Mouse (Mus musculus) kidney, postnatal 0 days (tissue): ENCODE results near the gene Lyrm4. TPM values are rescaled to one million over a fixed set of nuclear protein-coding genes. Genes with fewer than 3 reads are reported as not detected.

ENCODE experiments used
- ATAC-seq: fragments of 200-750 bp; cut with Nextera tagmentation; replicated peaks from 2 replicates; pipeline ENCODE4 v1.8.0; 2017; ENCODE audit warnings: low read depth, moderate number of reproducible peaks, moderate TSS enrichment, moderate library complexity; ENCODE audit not compliant: low FRiP score
- DNase-seq: peaks from one replicate; pipeline ENCODE4 v3.0.0-alpha.2; 2016; ENCODE audit warnings: low spot score
- H3K27ac ChIP-seq: fragments of 300-500 bp; sonication (generic); 2 replicates; pipeline ENCODE4 v1.5.1; 2014; ENCODE audit warnings: mild to moderate bottlenecking
- H3K27me3 ChIP-seq: fragments of 300-500 bp; sonication (generic); 2 replicates; pipeline ENCODE4 v1.6.1; 2014; ENCODE audit warnings: low read length, mixed read lengths; ENCODE audit not compliant: insufficient read depth
- H3K36me3 ChIP-seq: fragments of 300-500 bp; sonication (generic); 2 replicates; pipeline ENCODE4 v1.6.1; 2014; ENCODE audit warnings: low read length, mixed read lengths; ENCODE audit not compliant: insufficient read depth
- H3K4me1 ChIP-seq: fragments of 300-500 bp; sonication (generic); replicated peaks from 2 replicates; pipeline ENCODE4 v1.6.1; 2014; ENCODE audit warnings: antibody characterized with exemption, low read length, mixed read lengths; ENCODE audit not compliant: insufficient read depth
- H3K4me2 ChIP-seq: fragments of 300-500 bp; sonication (generic); 2 replicates; pipeline ENCODE4 v1.6.1; 2014; ENCODE audit warnings: mild to moderate bottlenecking, low read length, moderate library complexity, mixed read lengths
- H3K4me3 ChIP-seq: fragments of 300-500 bp; sonication (generic); replicated peaks from 2 replicates; pipeline ENCODE4 v1.5.1; 2014; ENCODE audit warnings: low read depth, low read length
- H3K9ac ChIP-seq: fragments of 300-500 bp; sonication (generic); 2 replicates; pipeline ENCODE4 v1.6.1; 2014; ENCODE audit warnings: low read depth, low read length
- H3K9me3 ChIP-seq: fragments of 300-500 bp; sonication (generic); replicated peaks from 2 replicates; pipeline ENCODE4 v1.6.1; 2016; ENCODE audit warnings: low read length, inconsistent platforms, mixed read lengths
- CTCF ChIP-seq: IDR thresholded peaks from 2 replicates; pipeline ENCODE4 v1.5.1; 2016; ENCODE audit warnings: antibody characterized with exemption, low read depth, mild to moderate bottlenecking, moderate library complexity
- WGBS: fragments of 180-500 bp; shearing (Covaris S2); extraction: QIAGEN DNeasy Blood & Tissue Kit; methylation state at CpG from one replicate; pipeline ENCODE4 v1.1.7; 2014; 5-methylcytosine and 5-hydroxymethylcytosine counted together
- polyA plus RNA-seq: library from polyadenylated mRNA; unstranded; fragments of >200 nt; fragmentation: Nextera tagmentation; extraction: Ambion mirVana; gene quantifications from 2 replicates; pipeline ENCODE4 v1.2.1, GENCODE M21; 2015

Lyrm4 gene
- polyA plus RNA-seq, 1 experiment from 2014 or later, result 36.0 TPM

GRCm38 (mm10) chr13:36085971-36086370 lies 31.4 kb downstream of the Lyrm4 start:
- no peak overlapping the region for H3K27ac ChIP-seq
- H3K4me2 ChIP-seq, result no peak overlapping the region
- ATAC-seq, result no peak
- peak; percentile 66 for DNase-seq
- no peaks in the 10 kb centered on the region for H3K4me1 ChIP-seq
- no peaks in the 10 kb centered on the region for H3K36me3 ChIP-seq
- H3K4me3 ChIP-seq, result no peak overlapping the region
- H3K27me3 ChIP-seq, result no peaks in the 10 kb centered on the region
- TF ChIP-seq CTCF, result no peak
- H3K9me3 ChIP-seq, result no peaks in the 10 kb centered on the region
- WGBS, result 47% methylated on average over 3 of the region's 3 CpGs
- no peak overlapping the region for H3K9ac ChIP-seq

DNA sequence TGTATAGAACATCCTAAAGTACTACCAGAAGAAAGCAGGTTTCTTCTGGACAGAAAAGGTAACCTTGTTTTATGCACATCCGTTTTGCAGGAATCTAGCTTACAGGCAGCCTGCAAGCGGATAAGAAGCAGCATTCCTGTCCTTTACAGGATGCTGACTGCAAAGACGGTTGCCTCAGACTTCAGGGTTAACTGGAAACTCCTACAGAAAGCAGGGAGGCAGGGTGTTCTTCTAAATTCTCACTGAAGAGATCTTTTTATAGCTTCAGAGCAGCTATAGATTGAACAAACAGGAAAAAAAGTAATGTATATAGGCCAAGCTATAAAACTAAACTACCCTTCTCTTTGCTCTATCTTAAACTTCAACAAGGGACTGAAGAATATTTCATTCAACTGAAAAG lies 32.6 kb downstream of the Lyrm4 start:
- ATAC-seq (no peak), DNase-seq (no peak)
- no peak overlapping the region for H3K27ac ChIP-seq
- H3K4me1 ChIP-seq, result no peaks in the 10 kb centered on the region
- no peak for TF ChIP-seq CTCF
- no peaks in the 10 kb centered on the region for H3K9me3 ChIP-seq
- H3K9ac ChIP-seq, result no peak overlapping the region
- H3K27me3 ChIP-seq, result no peaks in the 10 kb centered on the region
- H3K4me3 ChIP-seq, result no peak overlapping the region
- WGBS, result 77% methylated on average over 3 of the region's 3 CpGs
- no peaks in the 10 kb centered on the region for H3K36me3 ChIP-seq
- no peak overlapping the region for H3K4me2 ChIP-seq

DNA sequence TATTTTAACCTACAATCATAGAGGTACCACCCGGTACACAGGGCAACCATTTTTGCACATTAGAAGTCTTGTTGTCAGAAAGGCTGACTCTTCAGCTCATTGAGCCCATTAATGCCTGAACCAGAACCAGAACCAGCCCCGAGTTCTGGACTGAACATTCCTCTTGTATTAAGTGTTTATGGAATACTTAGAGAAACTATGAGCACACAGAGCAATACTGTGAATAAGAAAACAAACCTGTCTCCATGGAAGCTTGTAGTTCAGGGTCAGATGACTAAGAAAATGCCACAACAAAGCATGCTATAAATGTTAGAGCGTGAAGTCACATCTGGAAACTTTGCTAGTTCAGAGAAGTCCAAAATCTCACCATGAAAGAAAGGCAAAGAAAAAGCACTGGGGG lies 35.7 kb downstream of the Lyrm4 start:
- Histone ChIP-seq H3K4me2 (no peak overlapping the region), H3K36me3 (no peaks in the 10 kb centered on the region), H3K27ac (no peak overlapping the region), H3K27me3 (no peaks in the 10 kb centered on the region), H3K9me3 (no peaks in the 10 kb centered on the region), H3K4me1 (no peaks in the 10 kb centered on the region), H3K9ac (no peak overlapping the region), H3K4me3 (no peak overlapping the region)
- no peak for TF ChIP-seq CTCF
- 86% methylated on average over 3 of the region's 3 CpGs for WGBS
- ATAC-seq (no peak), DNase-seq (no peak)

DNA sequence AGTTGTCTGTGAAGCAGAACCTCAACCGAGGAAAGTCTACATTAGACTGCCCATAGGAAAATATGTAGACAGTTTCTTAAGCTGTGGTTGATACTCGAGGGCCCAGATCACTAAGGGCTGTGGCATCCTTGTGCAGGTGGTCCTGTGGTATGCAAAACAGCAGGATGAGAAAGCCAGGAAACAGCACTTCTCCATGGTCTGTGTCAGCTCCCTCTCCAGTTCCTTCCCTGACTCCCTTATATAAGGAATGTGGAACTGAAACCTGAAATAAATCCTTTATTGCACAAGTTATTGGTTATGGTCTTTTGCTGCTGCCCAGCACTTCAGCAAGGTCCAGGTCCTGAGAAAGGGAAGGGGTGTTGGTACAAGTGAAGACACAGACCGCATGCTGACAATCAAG lies 42.8 kb downstream of the Lyrm4 start:
- Histone ChIP-seq H3K4me2 (no peak overlapping the region), H3K36me3 (no peaks in the 10 kb centered on the region), H3K4me3 (no peak overlapping the region), H3K27ac (no peak overlapping the region), H3K9ac (no peak overlapping the region), H3K4me1 (no peaks in the 10 kb centered on the region), H3K9me3 (no peaks in the 10 kb centered on the region), H3K27me3 (no peaks in the 10 kb centered on the region)
- no peak for DNase-seq
- TF ChIP-seq CTCF, result no peak
- 88% methylated on average over 3 of the region's 3 CpGs for WGBS
- no peak for ATAC-seq

GRCm38 (mm10) chr13:36066676-36067075 lies 50.6 kb downstream of the Lyrm4 start:
- Histone ChIP-seq H3K27me3 (no peaks in the 10 kb centered on the region), H3K36me3 (no peaks in the 10 kb centered on the region), H3K4me2 (no peak overlapping the region), H3K9ac (no peak overlapping the region), H3K9me3 (no peaks in the 10 kb centered on the region), H3K4me3 (no peak overlapping the region), H3K27ac (no peak overlapping the region), H3K4me1 (no peaks in the 10 kb centered on the region)
- WGBS, result 83% methylated on average over 2 of the region's 2 CpGs
- no peak for TF ChIP-seq CTCF
- DNase-seq (no peak), ATAC-seq (no peak)

GRCm38 (mm10) chr13:36057489-36057888 lies 59.8 kb downstream of the Lyrm4 start:
- Histone ChIP-seq H3K4me3 (no peak overlapping the region), H3K9me3 (no peaks in the 10 kb centered on the region), H3K27ac (no peak overlapping the region), H3K4me1 (no peaks in the 10 kb centered on the region), H3K9ac (no peak overlapping the region), H3K4me2 (no peak overlapping the region), H3K27me3 (no peaks in the 10 kb centered on the region), H3K36me3 (no peaks in the 10 kb centered on the region)
- TF ChIP-seq CTCF, result no peak
- ATAC-seq (no peak), DNase-seq (no peak)
- WGBS, result 77% methylated on average over 2 of the region's 2 CpGs

GRCm38 (mm10) chr13:36056925-36057324 lies 60.4 kb downstream of the Lyrm4 start:
- no peak overlapping the region for H3K27ac ChIP-seq
- no peak overlapping the region for H3K9ac ChIP-seq
- 89% methylated on average over 4 of the region's 4 CpGs for WGBS
- TF ChIP-seq CTCF, result no peak
- ATAC-seq (no peak), DNase-seq (no peak)
- no peaks in the 10 kb centered on the region for H3K36me3 ChIP-seq
- no peaks in the 10 kb centered on the region for H3K9me3 ChIP-seq
- no peak overlapping the region for H3K4me3 ChIP-seq
- no peak overlapping the region for H3K4me2 ChIP-seq
- H3K4me1 ChIP-seq, result no peaks in the 10 kb centered on the region
- H3K27me3 ChIP-seq, result no peaks in the 10 kb centered on the region
